Comparison of ENCODE assay signal across 10 mouse cellular contexts in genomic region chr6:28572991-28573759, GRCm38 (mm10).
DNase-seq lines count a peak whose midpoint lies in the region; ATAC-seq and TF ChIP-seq lines count a peak whose summit lies in the region.
"Had no signal": no experiment of that assay in that cellular context is flagged by ENCODE, and none has a peak within 500 bp of the region (broad histone marks: within the 10 kb centered on the region; RNA-seq: fewer than 3 reads in every experiment).

No protein-coding gene starts in this region.

- DNase-seq in cerebellum, postnatal 25 days, result peak; percentile 18 to 31
- no peak for DNase-seq in cerebellum, adult 18-20 months
- peak; percentile 17 for DNase-seq in ovary, postnatal 14 days (ENCODE audit: low spot score)
- DNase-seq in ovary, postnatal 36 days (ENCODE audit: low spot score), result no peak
- DNase-seq in hindbrain, embryonic 14.5 days (ENCODE audit: low spot score), result peak; percentile 72
- peak; percentile 54 for DNase-seq in liver, postnatal 0 days
- no peak for DNase-seq in spleen, postnatal 4 days (ENCODE audit: low spot score in 2 of 2)
- DNase-seq in B cell, adult 2 months, result no peak

- peaks cover 32% of the 10 kb centered on the region for H3K4me1 ChIP-seq in hindbrain, embryonic 14.5 days (replicated peaks; ENCODE audit: control insufficient read depth, insufficient read depth, low read length)
- peaks cover 8% of the 10 kb centered on the region for H3K4me1 ChIP-seq in liver, postnatal 0 days (ENCODE audit: insufficient read depth)

- TF ChIP-seq EP300 in liver, postnatal 0 days (IDR thresholded peaks at IDR 0.05; ENCODE audit: low read depth), result no peak

- peak overlapping the region; percentile 23; the same call in 1 of the 2 replicates for H3K4me2 ChIP-seq in hindbrain, embryonic 14.5 days (replicated peaks)
- H3K4me2 ChIP-seq in liver, postnatal 0 days (ENCODE audit: low read depth, low read length), result no peak overlapping the region
- H3K4me2 ChIP-seq: limb, embryonic 12.5 days had no signal

- H3K36me3 ChIP-seq in hindbrain, embryonic 14.5 days (replicated peaks; ENCODE audit: control insufficient read depth, insufficient read depth), result no peaks in the 10 kb centered on the region
- H3K36me3 ChIP-seq in liver, postnatal 0 days (replicated peaks; ENCODE audit: insufficient read depth, low read length), result no peaks in the 10 kb centered on the region
- H3K36me3 ChIP-seq: limb, embryonic 12.5 days had no signal

- no peak for TF ChIP-seq CTCF in liver, postnatal 0 days (IDR thresholded peaks at IDR 0.05; ENCODE audit: low read depth)

- H3K9ac ChIP-seq in hindbrain, embryonic 14.5 days, result peak overlapping the region; percentile 45; the same call in 1 of the 2 replicates
- H3K9ac ChIP-seq in liver, postnatal 0 days (replicated peaks), result no peak overlapping the region
- H3K9ac ChIP-seq: limb, embryonic 12.5 days had no signal

- H3K9me3 ChIP-seq in hindbrain, embryonic 14.5 days (ENCODE audit: control insufficient read depth, low read length), result no peaks in the 10 kb centered on the region
- no peaks in the 10 kb centered on the region for H3K9me3 ChIP-seq in liver, postnatal 0 days (ENCODE audit: low read length)
- H3K9me3 ChIP-seq: limb, embryonic 12.5 days had no signal

- no peaks in the 10 kb centered on the region for H3K27me3 ChIP-seq in hindbrain, embryonic 14.5 days (ENCODE audit: control insufficient read depth, insufficient read depth, low read length)
- no peaks in the 10 kb centered on the region for H3K27me3 ChIP-seq in liver, postnatal 0 days (ENCODE audit: insufficient read depth, low read length)
- H3K27me3 ChIP-seq: limb, embryonic 12.5 days had no signal

- ATAC-seq in hindbrain, embryonic 14.5 days (ENCODE audit: low FRiP score), result peak; percentile 89
- ATAC-seq in liver, postnatal 0 days, result peak; percentile 36

- WGBS in hindbrain, embryonic 14.5 days, result 11% methylated on average over 11 of the region's 11 CpGs
- 67% methylated on average over 11 of the region's 11 CpGs for WGBS in liver, postnatal 0 days (ENCODE audit: insufficient replicate concordance)

- no peak overlapping the region for H3K4me3 ChIP-seq in hindbrain, embryonic 14.5 days (replicated peaks; ENCODE audit: low read length)
- no peak overlapping the region for H3K4me3 ChIP-seq in liver, postnatal 0 days (ENCODE audit: low read depth, low read length)
- H3K4me3 ChIP-seq: erythroblast, embryonic 14.5 days; limb, embryonic 12.5 days had no signal

- H3K27ac ChIP-seq in hindbrain, embryonic 14.5 days, result peak overlapping the region; percentile 76
- H3K27ac ChIP-seq in liver, postnatal 0 days (ENCODE audit: low read depth), result no peak overlapping the region
- H3K27ac ChIP-seq: limb, embryonic 12.5 days had no signal

Comparison
In these comparisons a context has a peak if more than half of its experiments do, and no peak if none do; other contexts are left out.
1. DNase-seq: peak in cerebellum, postnatal 25 days (2 of 2), ovary, postnatal 14 days (single experiment), hindbrain, embryonic 14.5 days (single experiment) and liver, postnatal 0 days (single experiment); none in cerebellum, adult 18-20 months (0 of 2), ovary, postnatal 36 days (single experiment), spleen, postnatal 4 days (0 of 2) and B cell, adult 2 months (0 of 2).